8 mouse cellular contexts compared by ENCODE assay signal in the genomic region with DNA sequence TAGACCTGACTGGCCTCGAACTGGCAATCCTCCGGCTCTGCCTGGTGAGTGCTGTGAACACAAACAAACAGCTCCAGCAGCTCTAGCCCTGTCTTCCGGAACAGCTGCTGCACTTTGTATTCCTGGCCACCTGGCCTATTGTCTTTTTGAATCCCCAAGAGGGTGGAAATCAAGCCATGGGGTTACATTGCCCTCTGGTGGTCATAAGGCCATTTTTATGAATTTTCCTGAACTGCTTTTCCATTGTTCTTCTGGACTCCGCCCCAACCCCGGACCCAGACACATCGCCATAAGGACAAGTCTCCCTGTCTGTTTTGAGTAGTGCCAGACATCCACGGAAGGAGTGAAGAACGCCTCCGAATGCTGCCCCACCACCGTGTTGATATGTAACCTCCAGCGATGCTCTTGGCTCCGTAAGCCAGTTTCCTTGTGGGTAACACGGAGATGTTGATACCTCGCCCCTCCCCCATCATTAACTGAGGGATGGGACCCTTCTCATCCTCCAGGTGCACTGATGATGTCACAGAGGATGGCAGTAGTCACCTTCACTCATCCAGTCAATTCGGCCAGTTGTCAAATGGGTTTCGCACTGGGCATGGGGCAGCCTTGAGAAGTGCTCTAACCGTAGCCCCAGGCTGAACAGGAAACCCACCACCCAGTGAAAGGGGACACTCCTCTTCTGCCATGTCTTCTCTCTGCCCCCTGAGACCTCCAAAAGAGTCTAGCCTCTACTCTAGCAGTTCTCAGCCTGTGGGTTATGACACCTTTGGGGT. TPM values are rescaled to one million over a fixed set of nuclear protein-coding genes. Genes with fewer than 3 reads are reported as not detected.
A peak's percentile ranks its signal among the peaks of the same experiment; 100 is the strongest.
DNase-seq lines count a peak whose midpoint lies in the region; ATAC-seq lines count a peak whose summit lies in the region.

No protein-coding gene starts in this region.

- peak overlapping the region; percentile 60 for H3K9ac ChIP-seq in hindbrain, embryonic 12.5 days

- 15% methylated on average over 17 of the region's 17 CpGs for WGBS in hindbrain, embryonic 12.5 days

- H3K9me3 ChIP-seq in hindbrain, embryonic 12.5 days (replicated peaks): no peaks in the 10 kb centered on the region

- peak; percentile 85 for ATAC-seq in hindbrain, embryonic 12.5 days (ENCODE audit: low FRiP score)

- DNase-seq in NIH3T3 (ENCODE audit: low read depth): peak; percentile 87
- peak; percentile 92 for DNase-seq in cerebellum, adult 9-11 months
- peak; percentile 47 to 68 for DNase-seq in frontal cortex, postnatal 10 days (ENCODE audit: low spot score in 2 of 2)
- DNase-seq in layer of hippocampus, postnatal 10 days (ENCODE audit: low spot score in 2 of 2): peak; percentile 79 to 83
- peak; percentile 91 for DNase-seq in lung, postnatal 10 days
- peak; percentile 44 for DNase-seq in ovary, postnatal 36 days (ENCODE audit: low spot score)
- DNase-seq in thymus, postnatal 25 days: peak; percentile 87

- peak overlapping the region; percentile 49 for H3K4me2 ChIP-seq in hindbrain, embryonic 12.5 days (replicated peaks)

- H3K27ac ChIP-seq in hindbrain, embryonic 12.5 days: peak overlapping the region; percentile 74

- peaks cover 5% of the 10 kb centered on the region for H3K4me1 ChIP-seq in hindbrain, embryonic 12.5 days

- no peaks in the 10 kb centered on the region for H3K36me3 ChIP-seq in hindbrain, embryonic 12.5 days

- no peaks in the 10 kb centered on the region for H3K27me3 ChIP-seq in hindbrain, embryonic 12.5 days

- peak overlapping the region; percentile 25 for H3K4me3 ChIP-seq in hindbrain, embryonic 12.5 days

RNA-seq across cellular contexts. Expression of a gene that starts 13.6 kb away (rescaled TPM):
- 1.0 and 1.2 TPM in 2 replicates for polyA plus RNA-seq in hindbrain, embryonic 12.5 days (2016; fragmentation: Nextera tagmentation; extraction: Ambion mirVana)
- total RNA-seq in layer of hippocampus, postnatal 10 days (2021): 1 to 10 TPM; 1.3 to 1.4 TPM

RNA-seq across cellular contexts. Expression of a gene that starts 17.3 kb away (rescaled TPM):
- 0.80 and 1.9 TPM in 2 replicates for polyA plus RNA-seq in hindbrain, embryonic 12.5 days (2016; fragmentation: Nextera tagmentation; extraction: Ambion mirVana)
- total RNA-seq in layer of hippocampus, postnatal 10 days (2021): under 1 TPM; 0.20 to 0.57 TPM

RNA-seq across cellular contexts. Expression of a gene that starts 17.6 kb away (rescaled TPM):
- not detected in 2 replicates for polyA plus RNA-seq in hindbrain, embryonic 12.5 days (2016; fragmentation: Nextera tagmentation; extraction: Ambion mirVana)
- total RNA-seq in layer of hippocampus, postnatal 10 days (2021): not detected

RNA-seq across cellular contexts. Expression of a gene that starts 32.9 kb away (rescaled TPM):
- not detected in 2 replicates for polyA plus RNA-seq in hindbrain, embryonic 12.5 days (2016; fragmentation: Nextera tagmentation; extraction: Ambion mirVana)
- under 1 TPM; 0.33 to 0.55 TPM for total RNA-seq in layer of hippocampus, postnatal 10 days (2021)

Comparison
In these comparisons a context has a peak if more than half of its experiments do, and no peak if none do; other contexts are left out.
1. Peak in every context shown above with its lines: DNase-seq, ATAC-seq, H3K4me3 ChIP-seq and H3K27ac ChIP-seq.